Mouse (Mus musculus) erythroblast, embryonic 14.5 days (primary cell): ENCODE results near the gene Susd6.

Source experiments
- GATA1 ChIP-seq: IDR thresholded peaks from 2 replicates; pipeline ENCODE4 v1.6.1; 2012; ENCODE audit warnings: low read length, inconsistent platforms, mixed read lengths
- TAL1 ChIP-seq: IDR thresholded peaks from 3 replicates; pipeline ENCODE4 v1.6.1; 2012; ENCODE audit warnings: low read length, inconsistent platforms, mixed read lengths

- TF ChIP-seq TAL1 = no peak
- no peak for TF ChIP-seq GATA1
These were observed 625 bp downstream of the Susd6 start for GRCm38 (mm10) chr12:80790700-80791570.
